Mouse (Mus musculus): ENCODE data around the gene Gpr62. TPM values are rescaled to one million over a fixed set of nuclear protein-coding genes. Genes with fewer than 3 reads are reported as not detected.
"Not testable (repeated sequence)": the region's sequence is repeated elsewhere in the genome, so short reads cannot be mapped to it uniquely, and the experiment has no call there.

Gpr62 gene
- 0.31 and 0.41 TPM in 2 replicates for polyA plus RNA-seq (2015; fragmentation: Nextera tagmentation; extraction: Ambion mirVana)

DNA sequence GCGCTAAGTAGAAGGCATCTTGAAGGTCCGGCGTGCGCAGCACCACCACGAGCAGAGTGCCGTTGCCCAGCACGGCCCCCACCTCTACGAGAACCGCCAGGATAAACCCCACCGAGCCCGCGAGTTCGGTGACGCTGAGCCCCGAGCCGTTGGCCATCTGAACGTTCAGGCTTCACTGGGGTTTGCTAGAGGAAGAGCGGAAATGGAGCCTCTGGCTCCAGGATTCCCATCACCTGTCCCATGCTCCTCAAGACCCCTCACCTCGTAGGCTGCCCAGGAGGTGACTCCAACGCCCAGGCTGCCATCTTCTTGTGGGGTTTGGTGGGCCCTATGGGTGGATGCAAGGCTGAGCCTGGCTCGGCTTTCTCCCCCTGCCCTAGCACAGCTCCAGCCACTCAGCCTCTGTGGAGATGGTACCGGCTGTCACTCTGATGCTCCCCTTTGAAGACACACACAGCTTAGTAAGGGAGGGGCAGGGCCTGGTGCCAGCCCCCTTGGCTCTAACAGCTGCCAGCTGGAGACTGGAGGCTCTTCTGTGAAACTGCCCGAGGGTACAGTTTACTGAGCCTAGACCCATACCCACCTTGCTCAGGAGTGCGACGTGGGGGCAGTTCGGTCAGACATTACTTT lies at the start of gene Gpr62:
TSS of gene Gpr62 (minus strand) at position 368 of the 630 bp plus-strand sequence.
- peak within 1 kb of the TSS; percentile 62 for H3K27ac ChIP-seq (ENCODE audit: low read length)
- 28% methylated on average over 26 of the region's 26 CpGs for WGBS

DNA sequence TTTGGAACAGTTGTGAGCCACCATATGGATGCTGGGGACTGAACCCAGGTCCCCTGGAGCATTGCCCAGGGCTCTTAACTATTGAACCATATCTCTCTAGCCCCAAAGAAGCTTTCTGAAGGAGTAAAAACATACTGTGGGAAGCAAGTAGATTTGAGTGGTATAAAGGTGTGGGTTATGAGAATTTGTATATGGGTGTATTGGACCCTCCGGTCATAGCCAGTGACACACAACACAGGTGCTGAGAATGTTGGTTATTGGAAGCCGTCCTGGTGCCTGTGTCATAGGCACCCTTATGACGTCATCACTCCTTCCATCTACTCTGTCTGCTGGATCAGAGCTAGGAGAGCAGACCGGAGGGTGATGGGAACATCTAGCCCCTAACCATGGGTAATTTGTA lies 48.5 kb upstream of the Gpr62 start, which contains the start of gene Iqcf5:
TSS of gene Iqcf5 (plus strand) at position 301 of the 400 bp plus-strand sequence.
- no peaks in the 10 kb centered on the region for H3K4me1 ChIP-seq (ENCODE audit: insufficient read depth, low read length)
- H3K36me3 ChIP-seq (ENCODE audit: insufficient read depth, low read length): no peaks in the 10 kb centered on the region
- 92% methylated on average over 4 of the region's 4 CpGs for WGBS
- no peak within 1 kb of the TSS for H3K27ac ChIP-seq (ENCODE audit: low read length)
- H3K9me3 ChIP-seq (ENCODE audit: low read length): 0 out of 2 replicates have a peak, but pooled peaks cover 3% of the 10 kb centered on the region
- H3K27me3 ChIP-seq (ENCODE audit: insufficient read depth, low read length): no peaks in the 10 kb centered on the region
- H3K4me3 ChIP-seq (ENCODE audit: low read length): no peak within 1 kb of the TSS
- no peak within 1 kb of the TSS for H3K9ac ChIP-seq (replicated peaks; ENCODE audit: low read length)
- ATAC-seq (ENCODE audit: low FRiP score, low TSS enrichment): no peak
- H3K4me2 ChIP-seq (replicated peaks; ENCODE audit: low read depth, low read length): no peak within 1 kb of the TSS

More for the DNA sequence above, at the start of gene Gpr62:
- H3K27me3 ChIP-seq (ENCODE audit: insufficient read depth, low read length): 0 out of 2 replicates have a peak, but pooled peaks cover 3% of the 10 kb centered on the region
- no peaks in the 10 kb centered on the region for H3K9me3 ChIP-seq (ENCODE audit: low read length)
- peaks cover 18% of the 10 kb centered on the region for H3K4me1 ChIP-seq (ENCODE audit: insufficient read depth, low read length)
- H3K9ac ChIP-seq (replicated peaks; ENCODE audit: low read length): peak within 1 kb of the TSS; percentile 79
- H3K4me3 ChIP-seq (ENCODE audit: low read length): peak within 1 kb of the TSS; percentile 58
- H3K4me2 ChIP-seq (replicated peaks; ENCODE audit: low read depth, low read length): peak within 1 kb of the TSS; percentile 97
- peak; percentile 4; the same call in 1 of the 2 replicates for ATAC-seq (ENCODE audit: low FRiP score, low TSS enrichment)
- H3K36me3 ChIP-seq (ENCODE audit: insufficient read depth, low read length): peaks cover 21% of the 10 kb centered on the region; the same call in 1 of the 2 replicates

DNA sequence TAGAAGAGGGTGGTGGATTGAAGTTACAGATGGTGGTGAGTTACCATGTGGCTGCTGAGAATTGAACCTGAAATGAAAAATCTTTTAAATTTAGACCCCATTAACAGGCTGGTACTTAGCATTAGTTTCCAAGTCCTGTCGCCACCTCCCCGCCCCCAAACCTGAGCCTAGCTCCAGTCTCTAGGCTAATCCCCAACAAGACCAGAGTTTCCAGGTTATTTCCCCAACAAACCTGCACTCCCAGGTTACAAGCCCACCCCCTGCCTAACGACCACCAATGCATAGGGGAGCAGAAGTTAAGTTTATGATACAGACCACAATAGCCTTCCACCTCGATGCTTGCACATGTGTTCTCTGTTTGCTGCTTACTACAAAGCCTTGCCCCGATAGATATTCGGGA lies 47.8 kb upstream of the Gpr62 start:
- Histone ChIP-seq H3K4me3 (ENCODE audit: low read length) (no peak overlapping the region), H3K36me3 (ENCODE audit: insufficient read depth, low read length) (no peaks in the 10 kb centered on the region), H3K27me3 (ENCODE audit: insufficient read depth, low read length) (no peaks in the 10 kb centered on the region), H3K27ac (ENCODE audit: low read length) (no peak overlapping the region), H3K4me1 (ENCODE audit: insufficient read depth, low read length) (no peaks in the 10 kb centered on the region), H3K9me3 (ENCODE audit: low read length) (0 out of 2 replicates have a peak, but pooled peaks cover 3% of the 10 kb centered on the region), H3K9ac (replicated peaks; ENCODE audit: low read length) (no peak overlapping the region), H3K4me2 (replicated peaks; ENCODE audit: low read depth, low read length) (no peak overlapping the region)
- ATAC-seq (ENCODE audit: low FRiP score, low TSS enrichment): no peak
- WGBS: 78% methylated on average over 6 of the region's 6 CpGs

DNA sequence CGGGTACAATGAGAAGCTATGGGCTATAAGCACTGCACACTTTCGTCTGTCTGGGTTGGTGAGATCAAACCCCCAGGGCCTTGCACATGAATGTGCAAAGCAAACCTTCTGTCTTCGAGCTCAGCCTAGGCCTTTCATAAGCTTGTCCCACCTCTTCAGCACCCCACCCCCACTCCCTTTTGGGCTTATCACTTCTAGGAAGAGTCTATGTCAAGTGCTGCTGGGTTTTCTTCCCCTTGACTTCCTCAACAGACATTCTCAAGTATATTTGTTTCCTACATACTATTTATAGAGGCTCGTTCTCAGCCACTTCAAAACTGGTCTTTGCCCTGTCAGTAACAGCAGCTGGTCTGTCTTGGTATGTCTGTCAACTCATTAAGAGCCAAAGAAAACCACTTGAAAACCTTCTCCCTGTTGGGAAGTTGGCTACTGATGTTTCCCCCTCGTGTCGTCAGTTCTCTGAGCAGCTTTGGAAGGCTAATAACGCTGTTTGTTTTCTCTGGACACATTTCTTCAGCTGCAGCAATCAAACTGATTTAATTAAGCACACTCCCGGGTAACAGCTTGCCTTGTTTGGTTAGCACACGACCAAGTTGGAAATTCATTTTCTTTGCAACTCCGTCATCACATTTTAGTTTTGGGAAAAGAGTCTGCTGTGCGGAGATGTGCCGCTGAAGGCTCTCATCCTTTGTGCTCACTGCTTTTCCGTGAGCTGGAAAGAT lies 47.2 kb upstream of the Gpr62 start:
- no peak overlapping the region for H3K4me2 ChIP-seq (replicated peaks; ENCODE audit: low read depth, low read length)
- H3K36me3 ChIP-seq (ENCODE audit: insufficient read depth, low read length): no peaks in the 10 kb centered on the region
- no peak overlapping the region for H3K4me3 ChIP-seq (ENCODE audit: low read length)
- 0 out of 2 replicates have a peak, but pooled peaks cover 3% of the 10 kb centered on the region for H3K9me3 ChIP-seq (ENCODE audit: low read length)
- no peak overlapping the region for H3K9ac ChIP-seq (replicated peaks; ENCODE audit: low read length)
- H3K27me3 ChIP-seq (ENCODE audit: insufficient read depth, low read length): no peaks in the 10 kb centered on the region
- ATAC-seq (ENCODE audit: low FRiP score, low TSS enrichment): no peak
- no peak overlapping the region for H3K27ac ChIP-seq (ENCODE audit: low read length)
- 51% methylated on average over 13 of the region's 13 CpGs for WGBS
- no peaks in the 10 kb centered on the region for H3K4me1 ChIP-seq (ENCODE audit: insufficient read depth, low read length)

DNA sequence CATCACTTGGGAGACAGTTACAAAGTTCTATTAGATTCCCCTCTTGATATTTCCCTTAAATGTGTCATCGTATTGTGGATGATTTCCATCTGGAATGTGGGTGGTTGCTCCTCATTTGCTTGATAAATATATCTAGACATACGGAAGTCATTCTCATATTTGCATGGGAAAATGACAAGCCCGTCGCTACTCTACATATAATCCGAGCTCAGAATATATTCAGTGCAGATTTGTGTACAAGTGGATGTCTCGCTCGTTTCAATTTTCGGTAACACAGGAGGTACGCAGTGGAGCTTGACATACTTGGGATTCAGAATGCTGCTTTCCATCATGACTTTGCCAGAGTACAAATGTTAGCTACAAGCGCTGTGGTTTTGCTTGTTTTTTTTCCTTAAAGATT lies 43.6 kb upstream of the Gpr62 start:
- no peaks in the 10 kb centered on the region for H3K36me3 ChIP-seq (ENCODE audit: insufficient read depth, low read length)
- no peak overlapping the region for H3K9ac ChIP-seq (replicated peaks; ENCODE audit: low read length)
- H3K9me3 ChIP-seq (ENCODE audit: low read length): 0 out of 2 replicates have a peak, but pooled peaks cover 3% of the 10 kb centered on the region
- no peaks in the 10 kb centered on the region for H3K4me1 ChIP-seq (ENCODE audit: insufficient read depth, low read length)
- H3K4me2 ChIP-seq (replicated peaks; ENCODE audit: low read depth, low read length): no peak overlapping the region
- no peak overlapping the region for H3K27ac ChIP-seq (ENCODE audit: low read length)
- H3K4me3 ChIP-seq (ENCODE audit: low read length): no peak overlapping the region
- 90% methylated on average over 10 of the region's 10 CpGs for WGBS
- ATAC-seq (ENCODE audit: low FRiP score, low TSS enrichment): no peak
- no peaks in the 10 kb centered on the region for H3K27me3 ChIP-seq (ENCODE audit: insufficient read depth, low read length)

DNA sequence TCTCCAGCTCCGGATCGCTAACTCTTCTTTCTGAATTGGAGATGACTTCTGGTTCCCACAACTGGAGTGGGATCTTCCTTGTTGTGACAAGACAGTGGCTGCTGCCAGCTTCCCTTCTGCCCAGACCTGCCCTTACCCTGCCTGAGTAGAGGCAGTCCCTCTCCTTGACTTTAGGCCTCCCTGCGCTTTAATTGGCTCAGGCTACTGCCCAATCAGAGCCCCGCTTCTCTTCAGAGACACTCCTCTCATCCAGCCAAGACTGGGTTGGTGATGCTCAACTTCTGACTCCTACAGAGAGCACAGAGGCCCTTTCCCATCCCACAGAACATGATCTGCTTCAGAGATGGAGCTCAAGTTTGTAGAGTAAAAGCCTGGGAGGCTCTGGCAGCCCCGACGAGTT lies 38.5 kb upstream of the Gpr62 start:
- no peaks in the 10 kb centered on the region for H3K4me1 ChIP-seq (ENCODE audit: insufficient read depth, low read length)
- ATAC-seq (ENCODE audit: low FRiP score, low TSS enrichment): no peak
- 68% methylated on average over 6 of the region's 6 CpGs for WGBS
- no peak overlapping the region for H3K4me3 ChIP-seq (ENCODE audit: low read length)
- no peaks in the 10 kb centered on the region for H3K27me3 ChIP-seq (ENCODE audit: insufficient read depth, low read length)
- no peak overlapping the region for H3K27ac ChIP-seq (ENCODE audit: low read length)
- no peaks in the 10 kb centered on the region for H3K36me3 ChIP-seq (ENCODE audit: insufficient read depth, low read length)
- no peak overlapping the region for H3K9ac ChIP-seq (replicated peaks; ENCODE audit: low read length)
- H3K4me2 ChIP-seq (replicated peaks; ENCODE audit: low read depth, low read length): no peak overlapping the region
- no peaks in the 10 kb centered on the region for H3K9me3 ChIP-seq (ENCODE audit: low read length)

DNA sequence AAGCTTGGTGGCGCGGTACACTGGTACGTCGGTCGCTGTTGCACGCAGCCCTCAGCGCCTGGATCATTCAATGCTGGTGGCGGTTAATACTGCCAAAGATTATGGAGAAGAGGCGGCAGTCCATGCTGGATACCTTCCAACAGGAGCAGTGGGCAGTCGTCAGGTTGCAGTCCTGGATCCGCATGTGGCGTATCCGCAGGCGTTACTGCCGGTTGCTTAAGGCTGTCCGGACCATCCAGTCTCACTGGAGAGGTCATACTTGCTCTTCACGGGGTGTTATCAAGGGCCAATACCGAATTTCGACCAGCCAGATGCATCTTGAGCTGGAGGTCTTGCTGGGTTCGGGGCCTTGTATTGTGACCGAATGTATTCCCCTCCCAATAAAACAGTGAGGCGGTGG lies 36.1 kb upstream of the Gpr62 start:
- Histone ChIP-seq H3K4me1 (ENCODE audit: insufficient read depth, low read length) (no peaks in the 10 kb centered on the region), H3K27ac (ENCODE audit: low read length) (no peak overlapping the region), H3K36me3 (ENCODE audit: insufficient read depth, low read length) (no peaks in the 10 kb centered on the region), H3K27me3 (ENCODE audit: insufficient read depth, low read length) (no peaks in the 10 kb centered on the region), H3K4me2 (replicated peaks; ENCODE audit: low read depth, low read length) (no peak overlapping the region), H3K4me3 (ENCODE audit: low read length) (no peak overlapping the region), H3K9ac (replicated peaks; ENCODE audit: low read length) (no peak overlapping the region), H3K9me3 (ENCODE audit: low read length) (no peaks in the 10 kb centered on the region)
- no peak for ATAC-seq (ENCODE audit: low FRiP score, low TSS enrichment)
- WGBS: 88% methylated on average over 22 of the region's 22 CpGs

DNA sequence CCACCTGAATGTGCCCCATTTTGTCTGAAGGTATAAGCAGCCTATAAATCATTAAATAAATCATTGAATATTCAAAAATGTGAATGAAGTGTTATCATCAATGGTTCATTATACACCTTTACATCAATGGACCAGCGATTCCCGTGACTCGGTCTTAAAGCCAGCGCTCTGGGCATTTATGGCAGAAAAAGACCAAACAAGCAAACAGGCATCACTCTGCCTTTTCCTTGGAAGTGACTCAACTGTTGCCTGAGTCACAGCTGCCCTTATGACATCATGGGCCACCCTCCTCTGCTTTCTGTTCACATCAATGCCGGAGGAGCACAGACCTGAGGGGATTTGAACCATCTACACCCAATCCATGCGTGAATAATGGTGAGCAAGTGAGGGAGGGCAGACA lies 33.9 kb upstream of the Gpr62 start, which contains the start of gene Iqcf1:
TSS of gene Iqcf1 (plus strand) at position 301 of the 400 bp plus-strand sequence.
- H3K27ac ChIP-seq (ENCODE audit: low read length): no peak within 1 kb of the TSS
- no peaks in the 10 kb centered on the region for H3K4me1 ChIP-seq (ENCODE audit: insufficient read depth, low read length)
- H3K27me3 ChIP-seq (ENCODE audit: insufficient read depth, low read length): no peaks in the 10 kb centered on the region
- H3K4me2 ChIP-seq (replicated peaks; ENCODE audit: low read depth, low read length): no peak within 1 kb of the TSS
- no peak within 1 kb of the TSS for H3K4me3 ChIP-seq (ENCODE audit: low read length)
- H3K36me3 ChIP-seq (ENCODE audit: insufficient read depth, low read length): no peaks in the 10 kb centered on the region
- ATAC-seq (ENCODE audit: low FRiP score, low TSS enrichment): no peak
- no peak within 1 kb of the TSS for H3K9ac ChIP-seq (replicated peaks; ENCODE audit: low read length)
- H3K9me3 ChIP-seq (ENCODE audit: low read length): no peaks in the 10 kb centered on the region
- 90% methylated on average over 6 of the region's 6 CpGs for WGBS

DNA sequence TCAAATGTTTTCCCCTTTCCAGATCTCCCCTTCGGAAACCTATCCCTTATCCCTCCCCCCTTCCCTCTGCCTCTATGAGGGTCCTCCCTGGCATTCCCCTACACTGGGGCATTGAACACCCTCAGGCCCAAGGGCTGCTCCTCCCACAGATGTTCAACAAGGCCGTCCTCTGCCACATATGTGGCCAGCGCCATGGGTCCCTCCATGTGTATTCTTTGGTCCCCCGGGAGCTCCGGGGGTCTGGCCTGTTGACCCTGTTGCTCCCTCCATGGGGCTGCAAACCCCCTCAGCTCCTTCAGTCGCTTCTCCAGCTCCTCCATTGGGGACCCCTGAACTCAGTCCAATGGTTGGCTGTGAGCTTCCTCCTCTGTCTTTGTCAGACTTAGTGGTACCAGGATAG lies 21.9 kb upstream of the Gpr62 start:
- not testable (repeated sequence) for H3K4me1 ChIP-seq (ENCODE audit: insufficient read depth, low read length); H3K9me3 ChIP-seq (ENCODE audit: low read length); H3K27ac ChIP-seq (ENCODE audit: low read length); ATAC-seq (ENCODE audit: low FRiP score, low TSS enrichment); H3K27me3 ChIP-seq (ENCODE audit: insufficient read depth, low read length); H3K4me2 ChIP-seq (replicated peaks; ENCODE audit: low read depth, low read length); H3K4me3 ChIP-seq (ENCODE audit: low read length); H3K9ac ChIP-seq (replicated peaks; ENCODE audit: low read length)
- 86% methylated on average over 6 of the region's 6 CpGs for WGBS
- H3K36me3 ChIP-seq (ENCODE audit: insufficient read depth, low read length): peaks cover 26% of the 10 kb centered on the region

DNA sequence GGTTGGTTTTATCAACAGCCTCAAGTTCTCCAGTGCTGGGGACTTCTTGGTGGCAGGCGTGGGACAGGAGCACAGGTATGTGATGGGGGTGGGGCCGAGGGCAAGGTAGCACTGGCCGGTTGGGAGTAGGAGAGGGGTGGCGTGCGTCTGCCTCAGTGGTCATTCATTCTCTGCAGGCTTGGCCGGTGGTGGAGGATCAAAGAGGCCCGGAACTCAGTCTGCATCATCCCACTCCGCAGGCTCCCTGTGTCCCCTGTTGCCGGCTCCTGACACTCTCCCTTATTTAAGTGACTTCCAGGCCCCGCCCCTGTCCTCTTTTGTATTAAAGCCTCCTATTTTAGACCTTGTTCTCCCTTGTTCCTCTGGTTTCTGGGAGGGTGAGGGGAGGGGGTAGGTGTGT lies 19.3 kb upstream of the Gpr62 start:
- no peak overlapping the region for H3K27ac ChIP-seq (ENCODE audit: low read length)
- WGBS: 79% methylated on average over 10 of the region's 10 CpGs
- no peak overlapping the region for H3K9ac ChIP-seq (replicated peaks; ENCODE audit: low read length)
- no peaks in the 10 kb centered on the region for H3K4me1 ChIP-seq (ENCODE audit: insufficient read depth, low read length)
- no peaks in the 10 kb centered on the region for H3K9me3 ChIP-seq (ENCODE audit: low read length)
- H3K4me3 ChIP-seq (ENCODE audit: low read length): no peak overlapping the region
- peaks cover 41% of the 10 kb centered on the region for H3K36me3 ChIP-seq (ENCODE audit: insufficient read depth, low read length)
- no peak for ATAC-seq (ENCODE audit: low FRiP score, low TSS enrichment)
- no peak overlapping the region for H3K4me2 ChIP-seq (replicated peaks; ENCODE audit: low read depth, low read length)
- H3K27me3 ChIP-seq (ENCODE audit: insufficient read depth, low read length): no peaks in the 10 kb centered on the region
